Comparison of ENCODE assay signal across 8 mouse cellular contexts in the genomic region with DNA sequence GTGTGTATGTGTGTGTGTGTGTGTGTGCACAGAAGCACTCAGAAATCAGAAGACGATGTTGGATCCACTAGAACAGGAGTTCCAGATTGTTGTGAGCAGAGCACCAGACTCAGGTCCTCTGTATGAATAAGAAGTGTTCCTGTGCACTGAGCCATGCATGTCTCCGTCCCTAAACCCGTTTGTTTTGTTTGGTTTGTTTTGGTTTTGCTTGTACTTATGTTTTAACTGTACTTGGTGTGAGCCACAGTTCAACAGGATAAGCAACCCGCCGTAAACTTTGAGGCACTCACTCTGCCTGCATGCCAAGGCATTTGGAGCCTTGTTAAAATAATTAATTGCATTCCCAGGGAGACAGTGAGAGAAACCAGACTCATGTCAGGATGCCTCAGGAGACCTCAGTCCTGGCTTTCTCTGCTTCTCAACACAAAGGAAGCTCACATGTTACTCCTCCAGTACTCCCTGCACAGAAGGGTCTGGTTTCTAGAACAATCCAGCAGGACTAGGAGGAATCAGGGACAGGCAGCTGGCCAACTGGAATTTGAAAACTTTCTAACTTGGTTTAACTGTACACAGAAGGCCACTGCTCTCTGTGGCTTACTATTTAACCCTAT. TPM values are rescaled to one million over a fixed set of nuclear protein-coding genes. Genes with fewer than 3 reads are reported as not detected.
DNase-seq lines count a peak whose midpoint lies in the region; ATAC-seq and TF ChIP-seq lines count a peak whose summit lies in the region.

No protein-coding gene starts in this region.

- H3K4me1 ChIP-seq in hindbrain, embryonic 10.5 days (replicated peaks) = peaks cover 23% of the 10 kb centered on the region
- H3K4me1 ChIP-seq in hindbrain, embryonic 11.5 days (replicated peaks; ENCODE audit: control insufficient read depth, insufficient read depth, low read length) = no peaks in the 10 kb centered on the region
- peaks cover 20% of the 10 kb centered on the region for H3K4me1 ChIP-seq in embryonic facial prominence, embryonic 14.5 days (ENCODE audit: control insufficient read depth, insufficient read depth, low read length)
- H3K4me1 ChIP-seq in forebrain, embryonic 14.5 days (ENCODE audit: control insufficient read depth, insufficient read depth, low read length) = no peaks in the 10 kb centered on the region
- H3K4me1 ChIP-seq in cerebellum, adult 2 months (ENCODE audit: control insufficient read depth, insufficient read depth, low read length) = no peaks in the 10 kb centered on the region; the same call in 1 of the 2 replicates

- DNase-seq in hindbrain, embryonic 10.5 days (ENCODE audit: low spot score) = no peak
- no peak for DNase-seq in hindbrain, embryonic 11.5 days (ENCODE audit: low spot score)
- DNase-seq in embryonic facial prominence, embryonic 14.5 days (ENCODE audit: low spot score) = peak; percentile 89
- DNase-seq in kidney, adult 11 months = peak; percentile 79
- peak; percentile 57 for DNase-seq in lung, postnatal 10 days
- no peak for DNase-seq in left cerebral cortex, adult 18-20 months (ENCODE audit: low spot score in 2 of 2)
- no peak for DNase-seq in forebrain, embryonic 14.5 days (ENCODE audit: low spot score)
- no peak for DNase-seq in cerebellum, adult 2 months

- TF ChIP-seq POLR2A in cerebellum, adult 2 months (IDR thresholded peaks at IDR 0.05; ENCODE audit: borderline replicate concordance, insufficient read depth, low read length) = no peak

- peaks cover 33% of the 10 kb centered on the region for H3K36me3 ChIP-seq in hindbrain, embryonic 10.5 days
- H3K36me3 ChIP-seq in hindbrain, embryonic 11.5 days (ENCODE audit: control insufficient read depth, insufficient read depth, low read length) = no peaks in the 10 kb centered on the region
- H3K36me3 ChIP-seq in embryonic facial prominence, embryonic 14.5 days (ENCODE audit: control insufficient read depth, insufficient read depth, low read length) = peaks cover 27% of the 10 kb centered on the region
- H3K36me3 ChIP-seq in forebrain, embryonic 14.5 days (ENCODE audit: control insufficient read depth, insufficient read depth, low read length) = no peaks in the 10 kb centered on the region

- H3K4me3 ChIP-seq in hindbrain, embryonic 10.5 days = no peak overlapping the region
- no peak overlapping the region for H3K4me3 ChIP-seq in hindbrain, embryonic 11.5 days (ENCODE audit: low read depth, low read length)
- no peak overlapping the region for H3K4me3 ChIP-seq in embryonic facial prominence, embryonic 14.5 days (ENCODE audit: low read depth, low read length)
- H3K4me3 ChIP-seq in forebrain, embryonic 14.5 days (ENCODE audit: low read depth, low read length) = no peak overlapping the region
- H3K4me3 ChIP-seq in cerebellum, adult 2 months (replicated peaks; ENCODE audit: insufficient read depth, low read depth, low read length) = no peak overlapping the region

- no peak overlapping the region for H3K4me2 ChIP-seq in hindbrain, embryonic 11.5 days (replicated peaks; ENCODE audit: low read depth, low read length)
- no peak overlapping the region for H3K4me2 ChIP-seq in embryonic facial prominence, embryonic 14.5 days (ENCODE audit: low read depth, low read length)
- H3K4me2 ChIP-seq in forebrain, embryonic 14.5 days (ENCODE audit: low read length) = no peak overlapping the region

- no peak overlapping the region for H3K9ac ChIP-seq in hindbrain, embryonic 11.5 days (ENCODE audit: low read depth, low read length)
- no peak overlapping the region for H3K9ac ChIP-seq in embryonic facial prominence, embryonic 14.5 days (ENCODE audit: low read depth, low read length)
- H3K9ac ChIP-seq in forebrain, embryonic 14.5 days (ENCODE audit: low read length) = no peak overlapping the region

- no peaks in the 10 kb centered on the region for H3K27me3 ChIP-seq in hindbrain, embryonic 10.5 days (ENCODE audit: insufficient read depth, poor library complexity, severe bottlenecking)
- no peaks in the 10 kb centered on the region for H3K27me3 ChIP-seq in hindbrain, embryonic 11.5 days (ENCODE audit: control insufficient read depth, insufficient read depth, low read length)
- H3K27me3 ChIP-seq in embryonic facial prominence, embryonic 14.5 days (replicated peaks; ENCODE audit: control insufficient read depth, insufficient read depth, low read length) = no peaks in the 10 kb centered on the region
- H3K27me3 ChIP-seq in forebrain, embryonic 14.5 days (replicated peaks; ENCODE audit: control insufficient read depth, insufficient read depth, low read length) = no peaks in the 10 kb centered on the region
- no peaks in the 10 kb centered on the region for H3K27me3 ChIP-seq in cerebellum, adult 2 months (ENCODE audit: control insufficient read depth, insufficient read depth, low read length)

- ATAC-seq in hindbrain, embryonic 11.5 days (ENCODE audit: low FRiP score) = no peak
- peak; percentile 85 for ATAC-seq in embryonic facial prominence, embryonic 14.5 days (ENCODE audit: low read depth)
- no peak for ATAC-seq in forebrain, embryonic 14.5 days

- TF ChIP-seq CTCF in cerebellum, adult 2 months (IDR thresholded peaks at IDR 0.05; ENCODE audit: borderline replicate concordance, insufficient read depth, low read depth, low read length) = no peak

- 65% methylated on average over 5 of the region's 5 CpGs for WGBS in hindbrain, embryonic 10.5 days
- WGBS in hindbrain, embryonic 11.5 days = 61% methylated on average over 5 of the region's 5 CpGs
- 18% methylated on average over 5 of the region's 5 CpGs for WGBS in embryonic facial prominence, embryonic 14.5 days
- WGBS in forebrain, embryonic 14.5 days = 49% methylated on average over 5 of the region's 5 CpGs
- 42% methylated on average over 5 of the region's 5 CpGs for WGBS in cerebellum, adult 2 months

- peak overlapping the region; percentile 67 for H3K27ac ChIP-seq in hindbrain, embryonic 10.5 days
- H3K27ac ChIP-seq in hindbrain, embryonic 11.5 days (ENCODE audit: low read depth, low read length) = no peak overlapping the region
- H3K27ac ChIP-seq in embryonic facial prominence, embryonic 14.5 days (replicated peaks; ENCODE audit: low read depth, low read length) = peak overlapping the region; percentile 79
- H3K27ac ChIP-seq in forebrain, embryonic 14.5 days (ENCODE audit: low read depth, low read length) = no peak overlapping the region
- H3K27ac ChIP-seq in cerebellum, adult 2 months (ENCODE audit: insufficient read depth, low read length) = no peak overlapping the region

- H3K9me3 ChIP-seq in hindbrain, embryonic 10.5 days = no peaks in the 10 kb centered on the region
- H3K9me3 ChIP-seq in hindbrain, embryonic 11.5 days (ENCODE audit: control insufficient read depth, low read length) = no peaks in the 10 kb centered on the region
- H3K9me3 ChIP-seq in embryonic facial prominence, embryonic 14.5 days (ENCODE audit: control insufficient read depth, low read length) = no peaks in the 10 kb centered on the region
- no peaks in the 10 kb centered on the region for H3K9me3 ChIP-seq in forebrain, embryonic 14.5 days (replicated peaks; ENCODE audit: control insufficient read depth, low read length)

RNA-seq across cellular contexts. Expression of gene A930033H14Rik, which starts 40.3 kb away (rescaled TPM):
- polyA plus RNA-seq in hindbrain, embryonic 10.5 days (2016; fragmentation: Nextera tagmentation; extraction: Ambion mirVana) = 0.81 and 0.96 TPM in 2 replicates
- 1.1 and 1.3 TPM in 2 replicates for polyA plus RNA-seq in hindbrain, embryonic 11.5 days (2014; fragmentation: Nextera tagmentation; extraction: Ambion mirVana)
- 2.5 and 3.1 TPM in 2 replicates for polyA plus RNA-seq in embryonic facial prominence, embryonic 14.5 days (2014; fragmentation: Nextera tagmentation; extraction: Ambion mirVana)
- 1 to 10 TPM; 1.9 to 3.0 TPM for total RNA-seq in left cerebral cortex, adult 18-20 months (2021)
- 0.71 and 1.0 TPM in 2 replicates for polyA plus RNA-seq in forebrain, embryonic 14.5 days (2014; fragmentation: Nextera tagmentation; extraction: Ambion mirVana)
- 0.92 and 1.0 TPM in 2 replicates for polyA plus RNA-seq in cerebellum, adult 2 months (2012; rRNA removed)

Comparison
In these comparisons a context has a peak if more than half of its experiments do, and no peak if none do; other contexts are left out.
1. H3K27ac ChIP-seq: peak in hindbrain, embryonic 10.5 days (single experiment) and embryonic facial prominence, embryonic 14.5 days (single experiment); none in hindbrain, embryonic 11.5 days (single experiment), forebrain, embryonic 14.5 days (single experiment) and cerebellum, adult 2 months (single experiment).
2. DNase-seq: peak in embryonic facial prominence, embryonic 14.5 days (single experiment), kidney, adult 11 months (single experiment) and lung, postnatal 10 days (single experiment); none in hindbrain, embryonic 10.5 days (single experiment), hindbrain, embryonic 11.5 days (single experiment), left cerebral cortex, adult 18-20 months (0 of 2), forebrain, embryonic 14.5 days (single experiment) and cerebellum, adult 2 months (0 of 2).